Mouse (Mus musculus) urinary bladder, adult 2 months (tissue): ENCODE measurements around the gene Mrps11. TPM values are rescaled to one million over a fixed set of nuclear protein-coding genes. Genes with fewer than 3 reads are reported as not detected.

ENCODE experiments used
- DNase-seq: peaks from one replicate; pipeline ENCODE4 v3.0.0; 2022; ENCODE audit warnings: low spot score
- polyA plus RNA-seq: library from polyadenylated mRNA; depleted of rRNA; stranded (reverse); fragments of >200 nt; gene quantifications from 2 replicates; pipeline ENCODE4 v1.2.3, GENCODE M21; 2012; rRNA removed

The Mrps11 gene
- polyA plus RNA-seq: 38.0 and 49.6 TPM in 2 replicates

DNA sequence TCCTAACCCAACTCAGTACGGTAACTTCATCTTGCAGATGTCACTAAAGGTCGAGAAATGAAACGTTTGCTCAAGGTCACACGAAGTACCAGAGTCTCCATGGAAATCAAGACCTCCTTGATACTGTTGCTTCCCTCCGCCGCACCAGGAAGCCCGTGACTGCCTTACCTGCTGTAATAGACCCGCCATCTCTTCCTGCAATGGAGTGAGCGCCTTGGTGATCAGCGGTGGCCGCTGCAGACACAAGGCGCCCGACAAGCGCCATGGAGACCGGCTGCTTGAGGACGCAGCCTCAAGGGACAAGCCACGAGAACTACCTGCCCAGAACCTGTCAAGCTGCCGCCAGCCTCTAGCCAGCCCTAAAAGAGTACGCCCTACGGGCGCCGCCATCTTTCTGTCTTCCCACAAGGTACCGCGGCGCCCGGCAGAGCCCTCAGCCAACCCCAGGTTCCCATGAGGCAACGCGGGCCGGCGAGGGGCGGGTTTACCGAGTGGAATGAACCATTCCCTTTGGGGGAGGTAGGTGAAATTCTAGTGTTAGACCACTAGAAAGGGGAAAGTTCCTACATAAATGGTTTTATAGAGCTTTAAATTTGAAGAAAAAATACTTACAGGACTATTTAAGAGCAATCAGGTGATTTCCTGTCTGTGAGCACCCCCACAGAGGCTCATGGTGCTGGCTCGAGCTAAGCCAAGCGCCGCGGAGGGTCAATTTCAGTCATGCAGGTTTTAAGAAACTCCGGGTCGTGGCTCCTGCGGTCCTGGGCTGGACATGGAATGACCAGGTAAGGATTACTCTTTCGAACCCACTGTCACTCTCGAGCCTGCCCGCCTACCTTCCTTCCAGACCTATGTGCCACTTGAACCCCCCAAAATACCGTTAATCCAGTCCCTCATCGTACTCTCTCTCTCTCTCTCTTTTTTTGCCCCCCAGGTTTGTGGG is at the start of gene Mrps11, which contains the start of gene Mrpl46:
TSS of gene Mrps11 (plus strand) at position 481 of the 943 bp plus-strand sequence.
TSS of gene Mrpl46 (minus strand) at position 893 of the 943 bp plus-strand sequence.
- peak; percentile 77 for DNase-seq

DNA sequence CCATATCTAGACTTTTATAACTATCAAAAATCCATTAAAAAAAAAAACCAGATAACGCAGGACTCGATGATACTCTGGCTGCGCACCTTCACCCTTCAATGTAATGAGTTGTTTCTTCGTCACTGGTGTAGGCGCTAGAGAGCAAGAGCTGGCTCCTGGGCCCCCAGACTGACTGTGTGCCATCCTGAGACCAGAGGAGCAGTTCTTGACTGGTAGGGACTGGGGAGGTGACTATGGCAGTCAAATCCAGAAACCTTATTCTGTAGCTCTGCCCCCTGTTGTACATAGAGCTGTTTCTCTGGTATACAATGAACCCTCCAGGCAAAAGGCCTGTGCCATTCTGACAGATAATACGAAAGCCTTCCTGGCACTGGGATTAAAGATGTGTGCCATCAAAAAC is 45.7 kb upstream of the Mrps11 start:
- no peak for DNase-seq

DNA sequence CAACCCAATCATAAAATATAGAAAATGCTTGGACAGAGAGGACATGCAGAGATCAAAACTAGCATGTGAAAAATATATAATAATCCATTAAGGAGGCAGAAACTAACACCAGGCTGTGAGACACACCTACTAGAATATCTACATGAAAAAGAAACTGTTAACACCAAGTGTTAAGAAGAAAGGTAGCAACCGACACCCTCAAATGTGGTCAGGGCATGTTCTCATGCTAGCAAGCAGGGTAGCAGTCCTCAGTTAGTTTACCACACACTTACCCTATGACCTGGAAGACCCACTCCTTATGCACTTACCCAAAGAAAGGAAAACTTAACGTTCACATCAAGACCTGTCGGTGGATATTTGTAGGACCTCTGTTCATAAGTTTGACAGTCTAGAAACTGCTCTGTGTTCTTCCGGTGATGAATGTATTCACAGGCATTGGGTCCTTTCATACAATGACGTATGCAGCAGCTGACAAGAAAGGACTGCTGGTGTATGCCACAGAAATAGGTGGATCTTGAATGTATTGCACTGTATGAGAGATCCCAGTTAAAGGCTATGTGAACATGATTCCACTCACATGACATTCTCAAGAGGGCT is 45.2 kb upstream of the Mrps11 start, which contains the start of gene Ntrk3:
TSS of gene Ntrk3 (minus strand) at position 399 of the 597 bp plus-strand sequence.
- no peak for DNase-seq

DNA sequence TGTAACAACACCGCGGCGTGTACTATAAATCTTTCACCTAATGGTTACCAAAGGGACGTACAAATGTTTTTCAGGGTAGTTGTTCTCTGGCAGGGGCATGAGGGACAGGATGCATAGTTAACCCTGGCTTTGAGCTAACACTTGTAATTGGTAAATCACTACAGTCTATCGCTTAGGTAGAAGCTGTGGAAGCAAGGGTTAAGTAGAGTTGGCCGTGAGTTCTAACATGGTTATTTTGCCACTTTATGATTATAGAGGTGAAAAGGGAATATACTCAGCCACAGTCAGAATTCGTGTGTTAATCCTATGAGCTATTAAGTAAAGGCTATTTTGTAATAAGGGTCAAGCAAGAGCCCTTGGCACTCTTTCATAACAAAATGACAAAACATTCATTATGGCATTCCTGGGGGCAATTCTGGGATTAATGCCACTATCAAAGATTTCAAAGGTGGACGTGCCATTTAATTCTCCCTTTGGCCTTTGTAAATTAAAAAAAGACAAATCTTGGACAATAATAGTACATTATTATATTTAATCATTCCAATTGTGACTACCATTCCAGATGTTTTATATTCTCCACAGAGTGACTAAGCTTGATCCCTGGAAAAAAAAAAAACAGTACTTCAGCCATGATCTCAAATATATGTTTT is 43.4 kb upstream of the Mrps11 start:
- DNase-seq: no peak

DNA sequence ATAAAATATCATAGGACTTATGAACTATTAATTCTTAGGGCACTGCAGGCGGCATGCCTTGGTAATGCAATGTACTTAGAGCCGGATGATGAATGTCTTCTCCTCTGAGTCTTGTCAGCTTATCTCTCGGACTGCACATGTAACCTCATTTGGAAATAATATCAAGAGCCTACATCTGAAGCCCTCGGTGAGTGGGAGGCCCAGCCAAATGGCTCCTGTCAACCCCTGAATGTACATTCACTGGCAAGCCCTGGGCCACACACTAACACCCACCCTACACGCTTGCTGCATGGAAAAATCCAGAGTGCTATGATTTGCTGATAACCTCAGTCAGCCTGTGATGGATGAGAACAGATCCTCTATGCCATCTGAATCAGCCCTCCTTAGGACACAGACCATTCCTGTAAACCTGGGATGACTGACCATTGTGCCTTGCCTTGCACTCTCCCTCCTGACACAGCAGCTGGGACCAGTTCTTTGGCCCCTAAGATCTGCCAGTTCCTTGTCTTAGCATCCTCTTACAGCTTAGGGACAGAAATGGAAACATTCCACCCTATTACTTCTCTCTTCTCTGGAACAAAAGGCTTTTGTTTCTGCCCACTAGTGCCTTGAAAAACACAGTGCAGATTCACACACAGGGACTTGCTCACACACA is 39.1 kb upstream of the Mrps11 start:
- no peak for DNase-seq

DNA sequence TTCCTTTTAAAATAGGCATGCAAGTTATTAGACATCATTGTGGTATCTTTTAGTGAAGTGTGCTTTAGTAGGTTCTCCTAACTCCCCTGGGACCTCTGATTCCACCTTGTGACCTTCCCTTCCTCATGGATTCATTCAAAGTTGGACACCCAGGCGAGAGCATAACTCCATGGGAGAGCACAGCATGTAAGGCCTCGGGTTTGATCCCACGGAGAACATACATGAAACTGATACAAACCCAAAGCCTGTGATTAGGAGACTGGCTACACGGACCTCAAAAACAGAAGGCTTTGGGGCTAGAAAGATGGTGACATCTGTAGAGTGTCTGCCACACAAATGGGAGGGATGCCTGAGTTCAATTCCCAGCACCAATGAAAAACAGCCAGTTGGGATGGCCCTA is 30.0 kb upstream of the Mrps11 start:
- DNase-seq: no peak

DNA sequence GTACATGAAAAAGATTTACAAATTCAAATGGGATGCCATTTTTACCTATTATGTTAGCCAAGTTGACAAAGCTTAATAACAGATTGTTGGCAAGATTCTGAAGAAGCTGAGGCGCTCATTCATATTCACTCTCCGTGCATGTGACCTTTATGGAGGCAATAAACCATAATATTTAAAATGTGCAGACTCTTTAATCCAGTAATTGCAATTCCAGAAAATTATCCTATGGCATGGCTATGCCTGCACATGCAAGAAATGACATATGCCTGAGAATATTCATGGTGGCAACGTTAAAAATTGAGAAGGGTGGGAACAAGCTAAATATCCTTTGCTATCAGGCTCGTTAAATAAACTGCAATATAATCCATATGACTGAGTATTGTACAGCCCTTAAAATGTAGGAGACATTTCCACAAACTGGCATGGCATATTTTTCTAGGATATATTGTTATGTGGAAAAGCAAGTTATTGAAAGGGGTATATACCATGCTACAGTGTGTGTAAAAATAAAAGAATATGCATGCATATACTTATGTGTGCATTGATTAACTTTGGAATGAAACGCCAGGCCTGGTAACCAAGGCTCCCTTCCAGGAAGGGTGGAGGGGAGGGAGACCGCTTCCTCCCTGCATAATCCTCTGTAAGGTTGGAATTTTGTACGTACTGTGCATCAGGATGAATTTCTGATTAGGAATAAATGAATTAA is 29.0 kb upstream of the Mrps11 start:
- DNase-seq: no peak

DNA sequence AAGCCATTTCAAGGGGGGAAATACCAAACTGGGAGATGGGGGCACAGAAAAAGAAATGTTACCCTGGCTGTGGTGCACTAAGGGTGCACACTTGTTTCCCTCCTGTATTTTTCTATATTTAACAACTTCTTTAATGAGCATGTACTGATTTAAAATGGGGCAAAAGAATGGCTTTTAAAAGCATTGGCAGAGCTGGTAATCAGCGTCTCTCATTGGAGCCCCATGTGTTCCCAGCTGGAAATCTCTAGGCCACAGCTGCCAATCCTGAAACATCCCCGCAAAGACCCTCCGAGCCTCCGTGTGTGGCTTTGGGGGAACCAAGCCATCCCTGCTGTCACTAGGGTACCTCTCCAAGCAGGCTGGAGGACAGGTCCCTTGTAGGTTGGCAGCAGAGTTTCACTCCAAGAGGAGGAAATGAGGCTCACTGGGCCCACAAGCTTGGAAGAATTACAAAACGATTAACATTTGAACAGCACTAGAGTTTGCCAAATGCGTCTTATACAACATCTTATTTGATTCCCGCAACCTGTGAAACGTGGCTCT is 28.4 kb upstream of the Mrps11 start:
- DNase-seq: no peak

DNA sequence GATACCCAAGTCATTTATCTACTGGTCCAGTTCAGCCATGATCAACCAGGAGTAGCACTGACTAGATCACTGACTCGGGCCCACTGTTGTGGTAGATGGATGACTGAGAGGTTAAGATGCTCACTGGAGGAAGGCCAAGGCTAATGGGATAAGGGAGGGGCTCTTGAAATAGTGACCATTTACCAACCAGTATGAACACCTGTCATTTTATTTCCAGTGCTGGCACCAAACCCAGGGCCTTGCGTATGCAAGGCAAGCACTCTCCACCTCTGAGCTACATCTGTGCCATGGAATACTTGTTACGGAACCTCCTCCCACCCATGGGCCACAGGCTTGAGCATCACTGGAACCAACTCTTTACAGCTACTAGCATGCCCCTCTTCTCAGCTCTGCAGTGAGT is 19.1 kb upstream of the Mrps11 start:
- no peak for DNase-seq

DNA sequence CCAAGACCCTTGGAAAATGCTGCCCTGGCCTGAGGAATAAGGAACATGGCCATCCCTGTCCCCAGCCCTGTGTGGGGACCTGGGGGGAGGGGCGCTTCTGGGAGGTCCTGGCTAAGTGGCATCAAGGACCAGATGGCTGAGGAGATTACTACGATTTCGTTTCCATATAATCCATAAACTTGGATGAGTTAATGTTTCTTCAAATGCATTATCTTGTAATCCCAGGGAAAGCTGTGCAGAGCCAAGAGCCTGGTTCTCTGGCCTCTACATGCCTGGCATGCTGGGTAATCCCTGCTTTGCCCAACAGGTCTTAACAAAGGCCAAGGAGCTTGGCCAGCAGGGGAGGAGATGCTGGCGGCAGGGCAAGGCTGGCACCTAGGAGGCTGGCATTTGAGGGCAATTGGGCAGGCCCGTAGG is 17.7 kb upstream of the Mrps11 start:
- DNase-seq: no peak

DNA sequence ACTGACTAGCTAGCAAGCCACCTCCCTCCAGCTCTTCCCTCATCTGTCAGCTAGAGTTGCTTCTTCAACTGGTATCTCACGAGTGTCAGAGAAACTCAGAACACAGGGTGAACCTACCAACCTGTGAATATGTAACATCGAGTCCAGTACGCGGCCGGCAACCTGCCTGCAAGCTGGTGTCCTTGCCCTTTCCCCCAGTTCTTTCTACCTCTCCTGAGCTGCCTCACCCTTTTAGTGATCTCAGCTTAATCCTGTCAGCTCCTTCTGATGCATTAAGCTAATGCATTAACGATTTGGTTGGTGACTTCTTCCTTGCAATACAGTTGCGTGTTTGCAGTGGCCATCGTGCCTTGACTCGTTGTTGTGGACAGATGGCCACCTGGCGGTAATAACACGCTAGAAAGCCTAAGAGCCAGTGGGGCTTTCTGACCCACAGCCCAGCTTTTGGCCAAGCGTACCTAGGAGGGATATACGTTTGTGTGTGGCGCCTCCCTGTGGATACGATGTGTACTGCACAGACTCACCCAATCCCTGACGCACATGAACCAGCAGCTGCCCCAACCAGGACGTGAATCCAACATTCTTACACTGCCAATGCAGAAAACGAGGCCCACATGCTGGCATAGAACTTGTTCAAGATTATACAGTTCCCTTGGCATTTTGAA is 16.8 kb upstream of the Mrps11 start:
- DNase-seq: peak; percentile 42

DNA sequence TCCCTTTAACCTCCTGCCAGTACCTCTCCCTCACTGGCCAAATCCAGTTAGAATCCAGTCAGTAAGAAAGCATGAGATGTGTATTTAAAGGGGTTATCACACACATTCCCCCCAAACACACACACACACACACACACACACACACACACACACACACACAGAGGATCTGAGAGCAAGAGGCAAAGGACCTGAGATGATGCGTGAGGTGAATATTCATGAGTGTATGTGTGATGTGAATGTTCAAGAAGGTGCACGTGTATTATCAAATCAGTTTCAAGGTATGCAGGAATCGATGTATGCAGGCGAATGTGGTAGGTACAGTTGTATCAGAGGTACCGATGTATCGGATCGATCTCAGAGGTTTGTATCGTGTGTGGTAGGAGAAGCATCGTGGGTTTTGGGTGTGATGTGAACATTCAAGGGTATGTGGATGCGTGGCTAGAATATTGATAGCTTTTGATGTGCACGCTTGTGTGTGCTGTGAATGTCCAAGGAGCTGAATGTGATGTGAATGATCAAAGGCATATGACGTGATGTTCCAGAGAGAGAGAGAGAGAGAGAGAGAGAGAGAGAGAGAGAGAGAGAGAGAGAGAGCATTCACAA is 14.9 kb upstream of the Mrps11 start:
- no peak for DNase-seq

DNA sequence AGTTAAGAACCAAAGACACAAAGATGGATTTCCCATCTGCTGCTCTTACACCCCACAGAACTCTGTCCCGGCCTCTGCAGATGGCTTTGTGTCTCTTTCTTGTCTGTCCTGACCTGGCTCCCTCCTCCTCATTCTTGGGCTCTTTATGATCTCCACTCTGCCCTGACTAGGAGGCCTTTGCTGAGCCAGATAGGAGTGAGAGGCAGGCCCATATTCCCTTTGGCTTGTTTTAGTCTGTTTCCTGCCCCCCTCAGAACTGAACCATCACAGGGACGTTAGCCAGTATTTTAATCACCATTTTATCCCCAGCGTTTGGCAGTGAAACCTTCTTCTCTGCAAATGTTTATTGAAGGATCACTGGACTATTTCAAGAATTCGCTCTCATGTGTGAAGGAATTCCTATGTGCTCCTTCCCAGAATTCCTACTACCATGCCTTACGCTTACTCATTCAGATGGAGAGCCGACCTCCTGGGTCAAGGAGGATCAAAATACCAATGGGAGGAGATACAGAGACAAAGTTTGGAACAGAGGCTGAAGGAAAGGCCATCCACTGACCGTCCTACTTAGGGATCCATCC is 13.8 kb upstream of the Mrps11 start:
- DNase-seq: no peak

DNA sequence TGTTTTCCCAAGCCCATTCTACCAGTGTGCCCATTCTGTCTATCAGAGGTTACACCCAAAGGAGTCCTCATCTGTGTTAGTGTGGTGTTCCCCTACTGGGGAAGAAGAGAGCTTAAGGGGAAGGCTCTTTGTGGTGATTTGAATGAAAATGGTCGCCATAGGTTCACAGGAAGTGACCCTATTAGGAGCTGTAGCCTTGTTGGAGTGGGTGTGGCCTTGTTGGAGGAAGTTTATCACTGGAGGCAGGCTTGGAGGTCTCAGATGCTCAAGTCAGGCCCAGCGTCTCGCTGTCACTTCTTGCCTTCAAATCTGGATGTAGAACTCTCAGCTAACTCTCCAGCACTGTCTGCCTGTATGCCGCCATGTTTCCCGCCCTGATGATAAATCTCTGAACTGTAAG is 12.0 kb upstream of the Mrps11 start:
- no peak for DNase-seq

DNA sequence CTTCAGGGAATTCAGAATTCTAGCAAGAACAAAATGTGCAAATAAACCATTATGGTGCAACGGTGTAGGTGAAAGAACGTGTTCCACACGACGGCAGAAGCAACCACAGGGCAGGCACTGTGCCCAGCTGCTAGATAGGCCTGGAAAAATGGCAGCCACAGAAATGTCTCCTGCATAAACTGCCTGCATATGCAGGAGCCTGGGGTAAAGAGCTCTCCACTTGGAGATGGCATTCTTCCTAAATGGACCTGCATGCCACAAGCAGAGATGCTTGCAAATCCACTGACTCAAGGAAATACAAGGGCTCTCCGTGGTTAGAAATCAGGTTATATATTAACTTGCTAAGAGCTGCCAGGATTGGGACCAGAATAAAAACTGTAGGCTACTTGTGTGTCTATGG is 4.2 kb upstream of the Mrps11 start:
- no peak for DNase-seq

DNA sequence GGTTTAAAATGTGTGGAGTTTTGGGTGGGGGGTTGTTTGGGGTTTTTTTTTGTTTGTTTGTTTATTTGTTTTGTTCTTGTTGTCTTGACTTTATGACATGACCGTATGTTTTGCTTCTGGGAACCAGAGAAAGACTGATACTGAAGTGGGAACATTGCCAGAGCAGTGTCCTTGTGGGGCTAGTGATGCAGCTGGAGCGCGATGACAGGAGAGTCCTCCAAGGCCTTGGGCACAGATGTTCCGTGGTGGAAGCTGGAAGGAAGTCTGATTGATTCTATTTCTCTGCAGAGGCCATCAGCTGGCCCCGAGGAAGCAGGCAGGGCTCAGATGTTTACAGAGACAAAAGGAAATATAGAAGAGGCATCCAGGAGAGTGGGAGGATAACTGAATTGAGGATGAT is 3.0 kb downstream of the Mrps11 start:
- DNase-seq: no peak

DNA sequence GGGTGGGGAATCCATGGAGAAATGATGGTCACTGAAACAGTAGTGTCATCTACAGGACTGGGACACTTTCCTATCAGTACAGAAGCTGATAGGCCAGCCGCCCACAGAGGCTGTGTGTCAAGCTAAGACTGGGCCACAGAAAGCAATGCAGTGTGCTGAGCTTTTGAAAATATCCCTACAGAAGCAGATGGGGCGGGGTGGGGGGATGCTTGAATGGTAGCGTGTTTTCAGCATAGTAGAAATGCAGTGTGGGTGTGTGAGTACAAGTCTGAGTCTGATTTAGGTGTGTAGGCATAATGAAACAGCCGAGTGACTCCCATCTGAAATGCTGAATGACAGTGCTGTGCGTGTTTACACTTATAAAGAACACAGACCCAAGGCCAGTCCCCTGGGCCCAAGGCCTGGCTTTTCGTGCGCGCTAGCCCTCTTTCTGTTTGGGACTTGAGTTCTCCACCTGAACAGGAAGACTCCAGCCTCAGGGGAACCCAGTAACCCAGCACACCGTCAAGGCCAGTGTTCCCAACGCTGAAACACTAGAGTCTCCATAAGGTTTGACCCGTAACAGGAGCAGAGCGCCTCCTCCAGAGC is 5.0 kb downstream of the Mrps11 start:
- DNase-seq: no peak

DNA sequence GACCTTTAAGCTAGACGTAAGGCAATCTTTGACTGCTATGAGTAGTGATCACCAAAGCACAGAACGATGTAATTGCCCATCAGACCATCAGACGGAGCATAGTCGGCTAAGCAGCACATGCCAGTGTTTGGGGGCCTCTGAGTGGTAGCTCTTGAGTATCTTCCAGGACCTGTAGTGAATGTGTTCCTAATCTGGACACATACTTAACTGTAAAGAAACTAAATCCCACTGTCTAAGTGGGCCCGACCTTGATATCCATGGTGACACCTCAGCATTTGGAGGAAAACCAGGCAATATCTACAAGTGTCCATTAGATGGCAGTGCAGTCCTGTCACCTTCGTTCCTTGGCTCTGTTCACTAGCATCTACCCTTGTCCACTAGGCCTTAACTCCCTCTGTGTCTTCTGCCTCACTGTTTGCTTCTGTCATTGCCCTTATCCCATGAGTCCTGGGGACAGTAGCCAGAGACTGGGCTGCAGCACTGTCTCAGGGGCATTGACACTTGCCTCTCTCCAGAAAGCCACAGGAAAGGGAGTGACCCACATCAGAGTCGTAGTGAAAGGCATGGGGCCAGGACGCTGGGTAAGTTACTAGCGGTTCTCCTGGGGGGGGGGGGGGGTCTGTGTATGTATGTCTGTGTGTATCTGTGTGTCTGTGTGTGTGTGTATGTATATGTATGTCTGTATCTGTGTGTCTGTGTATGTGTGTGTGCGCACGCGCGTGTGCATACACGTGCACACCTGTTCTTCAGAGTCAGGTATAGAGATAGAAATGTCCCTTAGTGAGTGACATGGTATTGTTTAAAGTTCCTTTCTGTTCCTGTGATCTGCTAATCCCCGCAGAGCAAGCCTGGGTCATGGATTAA is 8.7 kb downstream of the Mrps11 start:
- no peak for DNase-seq
